Mouse (Mus musculus) liver, adult 10 weeks (tissue): ENCODE results near the gene Samd10. TPM values are rescaled to one million over a fixed set of nuclear protein-coding genes. Genes with fewer than 3 reads are reported as not detected.

Experiments
- polyA plus RNA-seq: library from polyadenylated mRNA; stranded (reverse); fragments of 350-450 nt; fragmentation: Illumina TruSeq; extraction: RNeasy Lipid Tissue Mini Kit (QIAGEN cat#74804); gene quantifications from one replicate; pipeline ENCODE4 v1.2.3, GENCODE M21; 2014; ENCODE audit warnings: low read depth, low replicate concordance

Samd10 gene
- 0.77 TPM for polyA plus RNA-seq

GRCm38 (mm10) chr2:181598454-181599351, at the start of gene Samd10:
Gene Samd10, minus strand, starts transcription at chr2:181599212.

GRCm38 (mm10) chr2:181592231-181593041, 6.6 kb downstream of the Samd10 start, which contains the start of gene Zfp512b:
Gene Zfp512b, minus strand, starts transcription at chr2:181592803.

GRCm38 (mm10) chr2:181591528-181592085, 7.4 kb downstream of the Samd10 start, which contains the start of gene Prpf6:
Gene Prpf6, plus strand, starts transcription at chr2:181591868.

GRCm38 (mm10) chr2:181584411-181584942, 14.5 kb downstream of the Samd10 start, which contains the start of gene Uckl1:
Gene Uckl1, minus strand, starts transcription at chr2:181584892.

Other genes with a start within 250 kb of the Samd10 start
- 1.6 TPM for gene Zgpat, start 234.3 kb downstream of the Samd10 start, polyA plus RNA-seq
- 22.1 TPM for gene Arfrp1, start 233.8 kb downstream of the Samd10 start, polyA plus RNA-seq
- gene Lime1, start 219.1 kb downstream of the Samd10 start, polyA plus RNA-seq: 0.50 TPM
- gene Zbtb46, start 139.8 kb downstream of the Samd10 start, polyA plus RNA-seq: 2.7 TPM
- not detected for gene Abhd16b, start 106.0 kb downstream of the Samd10 start, polyA plus RNA-seq
- gene Tpd52l2, start 102.1 kb downstream of the Samd10 start, polyA plus RNA-seq: 17.1 TPM
- gene Dnajc5, start 78.7 kb downstream of the Samd10 start, polyA plus RNA-seq: 19.5 TPM
- gene Uckl1, start 14.3 kb downstream of the Samd10 start, polyA plus RNA-seq: 17.9 TPM
- 14.8 TPM for gene Prpf6, start 7.3 kb downstream of the Samd10 start, polyA plus RNA-seq
- 4.4 TPM for gene Zfp512b, start 6.4 kb downstream of the Samd10 start, polyA plus RNA-seq
- gene Gm29797, start 57.8 kb upstream of the Samd10 start, polyA plus RNA-seq: not detected
- gene Sox18, start 72.4 kb upstream of the Samd10 start, polyA plus RNA-seq: not detected
- 1.4 TPM for gene Tcea2, start 81.1 kb upstream of the Samd10 start, polyA plus RNA-seq
- gene Rgs19, start 94.8 kb upstream of the Samd10 start, polyA plus RNA-seq: 1.7 TPM
- not detected for gene Lkaaear1, start 99.2 kb upstream of the Samd10 start, polyA plus RNA-seq
- gene Oprl1, start 115.8 kb upstream of the Samd10 start, polyA plus RNA-seq: not detected
- gene Myt1, start 164.1 kb upstream of the Samd10 start, polyA plus RNA-seq: not detected
- 59.3 TPM for gene Pcmtd2, start 238.6 kb upstream of the Samd10 start, polyA plus RNA-seq